Mouse (Mus musculus) neural tube, embryonic 13.5 days (tissue): Measurements from ENCODE around the gene Shroom2. TPM values are rescaled to one million over a fixed set of nuclear protein-coding genes. Genes with fewer than 3 reads are reported as not detected.

ENCODE experiments used
- ATAC-seq: fragments of 200-750 bp; cut with Nextera tagmentation; 2 replicates; pipeline ENCODE4 v1.8.0; 2017; ENCODE audit warnings: low read depth, mild to moderate bottlenecking, moderate TSS enrichment, moderate library complexity
- H3K27ac ChIP-seq: fragments of 300-500 bp; sonication (generic); replicated peaks from 2 replicates; pipeline ENCODE4 v1.5.1; 2015; ENCODE audit warnings: moderate library complexity, mild to moderate bottlenecking, inconsistent platforms
- H3K27me3 ChIP-seq: fragments of 300-500 bp; sonication (generic); 2 replicates; pipeline ENCODE4 v1.6.1; 2015; ENCODE audit warnings: mild to moderate bottlenecking, inconsistent platforms
- H3K36me3 ChIP-seq: fragments of 300-500 bp; sonication (generic); 2 replicates; pipeline ENCODE4 v1.6.1; 2015; ENCODE audit warnings: mild to moderate bottlenecking, inconsistent platforms
- H3K4me1 ChIP-seq: fragments of 300-500 bp; sonication (generic); replicated peaks from 2 replicates; pipeline ENCODE4 v1.6.1; 2015; ENCODE audit warnings: inconsistent platforms
- H3K4me2 ChIP-seq: fragments of 300-500 bp; sonication (generic); 2 replicates; pipeline ENCODE4 v1.6.1; 2015; ENCODE audit warnings: inconsistent platforms, mild to moderate bottlenecking, moderate library complexity
- H3K4me3 ChIP-seq: fragments of 300-500 bp; sonication (generic); 2 replicates; pipeline ENCODE4 v1.5.1; 2015; ENCODE audit warnings: mild to moderate bottlenecking, inconsistent platforms
- H3K9ac ChIP-seq: fragments of 300-500 bp; sonication (generic); 2 replicates; pipeline ENCODE4 v1.6.1; 2015; ENCODE audit warnings: moderate library complexity, mild to moderate bottlenecking, inconsistent platforms
- H3K9me3 ChIP-seq: fragments of 300-500 bp; sonication (generic); 2 replicates; pipeline ENCODE4 v1.6.1; 2016; ENCODE audit warnings: inconsistent platforms
- WGBS: fragments of 180-500 bp; shearing (Covaris S2); methylation state at CpG from one replicate; pipeline ENCODE4 v1.1.7; 2015; 5-methylcytosine and 5-hydroxymethylcytosine counted together
- polyA plus RNA-seq: library from polyadenylated mRNA; unstranded; fragments of >200 nt; fragmentation: Nextera tagmentation; extraction: Ambion mirVana; gene quantifications from 2 replicates; pipeline ENCODE4 v1.2.1, GENCODE M21; 2015

Shroom2 gene
- 72.7 and 73.0 TPM in 2 replicates for polyA plus RNA-seq

DNA sequence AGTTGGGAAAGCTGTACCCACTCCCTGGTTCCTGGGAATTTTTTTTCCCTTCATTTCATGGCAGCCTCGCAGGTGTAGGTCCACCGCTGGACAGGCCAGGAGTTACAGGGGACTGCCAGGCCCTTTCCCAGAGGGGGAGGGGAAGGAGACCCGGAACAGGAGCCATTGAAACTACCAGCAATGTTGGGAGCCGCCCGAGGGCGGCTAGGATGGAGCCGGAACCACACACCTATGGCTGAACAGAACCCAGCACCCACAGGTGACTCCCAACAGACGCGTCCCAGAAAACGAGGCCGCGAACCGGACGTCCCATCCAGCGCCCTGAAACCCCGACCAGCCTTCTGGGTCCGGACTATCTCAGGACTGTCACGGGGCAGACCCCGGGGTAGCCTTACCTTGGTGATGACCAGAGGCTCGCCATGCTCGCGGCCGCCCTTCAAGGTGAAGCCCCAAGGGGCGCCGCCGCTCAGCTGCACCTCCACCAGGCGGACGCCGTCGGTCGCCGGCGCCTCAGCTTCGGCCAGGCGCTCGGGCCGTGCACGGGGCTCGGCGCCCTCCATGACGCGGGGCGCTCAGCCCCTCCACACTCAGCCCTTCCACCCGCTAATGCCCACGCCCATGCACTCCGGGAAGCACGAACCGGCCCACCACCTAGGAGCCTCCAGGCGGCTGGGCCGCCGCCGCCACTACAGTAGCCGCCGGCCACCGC is at the start of gene Shroom2:
Gene Shroom2 (minus strand): TSS at position 575 of the 709 bp plus-strand sequence.
- no peak; the same call in none of the 2 replicates for ATAC-seq
- H3K27me3 ChIP-seq, result peaks cover 57% of the 10 kb centered on the region
- WGBS, result 25% methylated on average over 52 of the region's 55 CpGs

DNA sequence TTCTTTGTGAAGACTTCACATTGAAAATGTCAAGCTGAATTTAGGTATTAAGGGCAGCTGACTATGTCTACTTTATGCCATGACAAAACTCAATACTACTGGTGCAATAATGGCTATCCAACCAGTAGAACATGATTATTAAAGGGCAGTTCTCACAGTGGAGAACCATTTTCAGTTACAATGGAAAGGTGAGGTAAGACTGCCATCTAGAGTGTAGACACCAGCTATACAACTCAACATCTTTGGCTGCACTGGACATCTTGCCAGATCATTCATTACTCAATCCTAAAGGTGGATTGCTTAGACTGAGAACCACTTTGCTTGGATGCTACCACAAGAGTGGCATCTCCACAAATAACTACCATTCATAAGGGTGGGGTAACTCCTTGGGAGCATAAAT is 49.7 kb upstream of the Shroom2 start:
- no peak for ATAC-seq
- H3K9ac ChIP-seq, result no peak overlapping the region
- no peak overlapping the region for H3K27ac ChIP-seq
- H3K36me3 ChIP-seq, result no peaks in the 10 kb centered on the region
- H3K4me3 ChIP-seq, result no peak overlapping the region
- no peaks in the 10 kb centered on the region for H3K27me3 ChIP-seq
- H3K4me1 ChIP-seq, result no peaks in the 10 kb centered on the region
- no peak overlapping the region for H3K4me2 ChIP-seq
- no peaks in the 10 kb centered on the region for H3K9me3 ChIP-seq

More for the DNA sequence above, at the start of gene Shroom2:
- H3K36me3 ChIP-seq, result no peaks in the 10 kb centered on the region
- H3K9me3 ChIP-seq, result no peaks in the 10 kb centered on the region
- peak within 1 kb of the TSS; percentile 54 for H3K4me3 ChIP-seq
- peak within 1 kb of the TSS; percentile 74 for H3K4me2 ChIP-seq
- no peak within 1 kb of the TSS for H3K27ac ChIP-seq
- H3K4me1 ChIP-seq, result no peaks in the 10 kb centered on the region
- H3K9ac ChIP-seq, result peak within 1 kb of the TSS; percentile 66

DNA sequence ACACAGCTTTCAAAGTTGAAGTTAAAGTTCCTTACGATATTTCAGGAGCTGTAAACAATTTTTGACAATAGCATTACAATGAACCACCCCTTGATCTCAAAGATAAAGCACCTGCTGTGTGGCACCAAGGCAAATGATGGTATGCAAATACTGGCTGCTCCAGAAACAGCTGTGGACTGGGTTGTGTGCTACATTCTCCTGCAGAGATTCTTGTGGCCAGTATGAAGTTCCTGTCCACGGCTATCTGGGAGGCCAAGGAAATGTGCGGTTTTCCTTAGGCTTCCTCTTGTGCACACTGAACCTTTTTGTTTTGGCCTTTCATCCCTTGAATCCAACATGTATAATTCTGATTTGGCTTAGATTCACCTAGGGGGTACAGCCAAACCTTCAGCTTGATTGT is 44.1 kb upstream of the Shroom2 start:
- WGBS, result 87% methylated on average over 3 of the region's 3 CpGs
- no peaks in the 10 kb centered on the region for H3K27me3 ChIP-seq

DNA sequence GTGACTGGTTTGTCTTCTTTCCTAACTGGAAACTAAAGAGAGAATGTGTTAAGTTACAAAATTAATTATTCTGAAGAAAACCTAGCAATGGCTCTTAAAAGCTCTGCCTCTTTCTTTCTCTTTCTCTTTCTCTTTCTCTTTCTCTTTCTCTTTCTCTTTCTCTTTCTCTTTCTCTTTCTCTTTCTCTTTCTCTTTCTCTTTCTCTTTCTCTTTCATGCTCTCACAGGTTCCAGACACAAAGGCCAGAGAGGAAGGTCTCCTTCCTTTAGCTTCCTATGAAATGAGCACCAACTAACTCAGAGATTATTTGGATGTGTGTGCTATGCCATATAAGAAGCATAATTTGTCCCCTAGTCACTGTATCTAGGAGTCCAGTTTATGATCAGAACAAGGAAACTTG is 36.1 kb upstream of the Shroom2 start:
- peaks cover 12% of the 10 kb centered on the region for H3K27me3 ChIP-seq
- H3K4me2 ChIP-seq, result no peak overlapping the region
- H3K4me3 ChIP-seq, result no peak overlapping the region
- no peak for ATAC-seq
- H3K4me1 ChIP-seq, result no peaks in the 10 kb centered on the region
- H3K27ac ChIP-seq, result no peak overlapping the region
- H3K9ac ChIP-seq, result no peak overlapping the region
- no peaks in the 10 kb centered on the region for H3K36me3 ChIP-seq
- H3K9me3 ChIP-seq, result no peaks in the 10 kb centered on the region

More for the DNA sequence above, 44.1 kb upstream of the Shroom2 start:
- Histone ChIP-seq H3K4me1 (no peaks in the 10 kb centered on the region), H3K4me3 (no peak overlapping the region), H3K36me3 (no peaks in the 10 kb centered on the region), H3K4me2 (no peak overlapping the region), H3K9me3 (no peaks in the 10 kb centered on the region), H3K27ac (no peak overlapping the region), H3K9ac (no peak overlapping the region)
- ATAC-seq, result no peak

DNA sequence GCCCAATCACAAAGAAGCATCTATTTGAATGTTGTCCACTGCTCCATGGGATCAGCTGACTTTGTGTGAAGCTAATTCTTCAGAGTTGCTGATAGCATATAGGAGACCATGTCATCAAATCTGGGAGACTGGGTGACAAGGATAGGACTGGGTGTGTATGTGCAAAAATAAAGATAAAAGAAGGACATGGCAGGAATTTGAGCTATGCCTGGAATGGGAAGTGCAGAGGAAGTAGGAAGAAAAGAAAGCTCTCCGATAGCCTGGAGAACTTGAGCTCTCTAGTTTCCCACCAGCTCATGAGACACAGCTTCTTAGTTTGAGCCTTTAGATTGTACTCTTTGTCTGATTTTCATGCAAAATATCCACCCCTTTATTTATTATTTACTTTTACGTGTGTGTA is 19.3 kb upstream of the Shroom2 start:
- 76% methylated on average over 2 of the region's 2 CpGs for WGBS
- H3K9ac ChIP-seq, result no peak overlapping the region
- H3K4me1 ChIP-seq, result no peaks in the 10 kb centered on the region
- H3K4me3 ChIP-seq, result no peak overlapping the region
- peaks cover 35% of the 10 kb centered on the region for H3K27me3 ChIP-seq
- H3K27ac ChIP-seq, result no peak overlapping the region
- ATAC-seq, result no peak
- H3K4me2 ChIP-seq, result no peak overlapping the region
- H3K36me3 ChIP-seq, result no peaks in the 10 kb centered on the region
- no peaks in the 10 kb centered on the region for H3K9me3 ChIP-seq

DNA sequence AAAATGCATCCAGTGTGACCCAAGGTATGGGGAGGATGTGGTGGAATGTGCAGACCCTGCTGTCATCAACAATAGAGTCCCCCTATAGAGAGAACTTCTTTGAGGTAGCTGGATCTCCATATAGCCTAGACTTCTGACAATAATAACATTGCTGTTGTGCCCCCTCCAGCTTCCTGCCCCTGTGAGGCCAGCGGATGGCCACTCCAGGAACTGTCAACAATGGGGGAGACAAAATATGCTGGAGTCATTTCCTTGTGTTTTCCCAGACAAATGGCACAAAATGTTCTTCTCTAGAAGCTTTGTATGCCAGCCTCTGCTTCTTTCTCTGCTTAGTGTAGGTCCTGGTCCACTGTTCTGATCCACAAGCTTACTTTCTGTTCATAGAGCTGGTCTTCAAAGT is 18.9 kb upstream of the Shroom2 start:
- Histone ChIP-seq H3K4me1 (no peaks in the 10 kb centered on the region), H3K4me2 (no peak overlapping the region), H3K9ac (no peak overlapping the region), H3K4me3 (no peak overlapping the region), H3K27me3 (peaks cover 31% of the 10 kb centered on the region), H3K27ac (no peak overlapping the region), H3K9me3 (no peaks in the 10 kb centered on the region), H3K36me3 (no peaks in the 10 kb centered on the region)
- WGBS, result 65% methylated on average over 1 of the region's 1 CpGs
- no peak for ATAC-seq

DNA sequence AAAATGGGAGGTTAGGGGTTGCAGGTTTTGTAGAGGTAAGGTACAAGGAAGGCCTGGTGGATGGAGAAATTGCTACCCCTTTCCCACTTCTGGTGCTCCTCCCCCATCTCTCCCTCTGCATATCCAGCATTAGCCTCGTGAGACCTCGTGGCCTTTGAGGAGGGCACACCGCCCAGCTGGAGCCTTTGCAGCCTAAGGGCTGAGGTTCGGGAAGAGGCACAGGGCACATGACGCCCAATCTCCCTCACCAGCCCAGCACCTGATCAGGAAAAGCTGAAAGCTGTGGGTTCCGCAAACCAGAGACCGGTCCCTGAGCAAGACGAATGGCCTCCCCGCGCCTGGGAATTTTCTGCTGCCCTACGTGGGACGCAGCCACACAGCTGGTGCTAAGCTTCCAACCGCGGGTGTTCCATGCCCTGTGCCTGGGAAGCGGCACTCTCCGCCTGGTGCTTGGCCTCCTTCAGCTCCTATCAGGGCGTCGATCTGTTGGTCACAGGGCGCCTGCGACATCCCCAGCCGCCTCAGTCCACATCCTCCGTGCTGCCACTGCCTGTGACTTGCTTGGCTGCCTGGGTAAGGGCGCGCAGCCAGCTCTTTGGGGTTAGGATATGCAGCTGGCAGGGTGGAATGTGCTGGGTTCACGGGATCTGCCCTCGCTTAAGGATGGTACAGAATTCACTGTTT is 12.6 kb upstream of the Shroom2 start, which contains the start of gene Gpr143:
Gene Gpr143 (plus strand): TSS at position 202 of the 684 bp plus-strand sequence.
- H3K9me3 ChIP-seq, result no peaks in the 10 kb centered on the region
- H3K27me3 ChIP-seq, result peaks cover 33% of the 10 kb centered on the region
- no peak within 1 kb of the TSS for H3K27ac ChIP-seq
- no peak for ATAC-seq
- no peaks in the 10 kb centered on the region for H3K36me3 ChIP-seq
- H3K4me1 ChIP-seq, result peaks cover 5% of the 10 kb centered on the region; the same call in 1 of the 2 replicates
- 23% methylated on average over 26 of the region's 26 CpGs for WGBS
- H3K4me2 ChIP-seq, result peak within 1 kb of the TSS; percentile 51
- H3K9ac ChIP-seq, result peak within 1 kb of the TSS; percentile 47
- peak within 1 kb of the TSS; percentile 21 for H3K4me3 ChIP-seq

DNA sequence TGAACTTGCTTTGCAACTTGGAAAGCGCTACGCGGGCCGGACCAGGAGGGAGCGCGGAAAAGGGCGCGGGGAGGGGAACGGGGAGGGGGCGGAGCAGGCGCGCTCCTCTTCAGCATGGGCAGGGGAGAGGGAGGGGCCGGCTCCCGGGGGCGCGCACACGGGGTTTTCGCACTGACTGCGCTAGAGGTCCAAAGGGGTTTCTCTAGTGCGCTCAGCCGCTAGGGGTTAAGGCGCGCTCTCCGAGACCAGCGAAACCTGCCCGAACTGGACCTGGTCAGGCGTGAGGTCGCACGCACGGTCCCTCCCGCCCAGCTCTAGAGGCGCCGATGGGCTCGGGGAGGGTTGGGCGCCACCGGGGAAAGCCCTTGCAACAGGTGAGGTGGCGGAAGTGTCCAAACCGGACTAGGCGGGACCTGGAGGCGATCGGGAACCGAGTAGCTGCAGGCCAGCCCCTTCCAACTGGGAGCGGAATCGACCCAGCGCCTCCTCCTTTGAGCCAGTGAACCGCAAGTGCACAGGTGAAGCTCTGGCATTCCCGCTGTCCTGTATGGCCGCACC is 414 bp upstream of the Shroom2 start:
- Histone ChIP-seq H3K4me3 (peak overlapping the region; percentile 54), H3K9me3 (no peaks in the 10 kb centered on the region), H3K9ac (peak overlapping the region; percentile 66), H3K27ac (no peak overlapping the region), H3K36me3 (no peaks in the 10 kb centered on the region), H3K4me1 (no peaks in the 10 kb centered on the region), H3K4me2 (peak overlapping the region; percentile 74), H3K27me3 (peaks cover 57% of the 10 kb centered on the region)
- 17% methylated on average over 47 of the region's 48 CpGs for WGBS
- ATAC-seq, result peak; percentile 95

DNA sequence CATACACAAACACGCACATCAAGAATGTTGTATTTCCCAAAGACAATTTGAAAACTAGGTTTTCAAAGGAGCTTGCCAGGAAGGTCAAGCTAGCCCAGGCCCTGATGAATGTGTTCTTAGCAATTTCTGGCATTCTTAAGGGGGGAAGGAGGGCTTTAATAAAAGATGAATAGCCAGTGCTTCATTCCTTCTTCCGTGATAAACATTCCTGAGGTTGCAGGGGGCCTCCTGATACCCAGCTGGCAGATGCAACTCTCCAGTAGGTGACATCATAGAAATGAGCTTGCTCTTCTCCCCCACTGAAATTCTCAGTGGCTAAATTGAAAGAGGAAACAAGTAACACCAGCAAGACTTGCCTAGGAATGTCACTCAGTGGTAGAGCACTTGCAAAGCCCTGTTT is 5.1 kb downstream of the Shroom2 start:
- Histone ChIP-seq H3K4me2 (no peak overlapping the region), H3K4me1 (no peaks in the 10 kb centered on the region), H3K36me3 (no peaks in the 10 kb centered on the region), H3K27ac (no peak overlapping the region), H3K4me3 (no peak overlapping the region), H3K9ac (no peak overlapping the region), H3K27me3 (peaks cover 27% of the 10 kb centered on the region), H3K9me3 (no peaks in the 10 kb centered on the region)
- WGBS, result 46% methylated on average over 2 of the region's 2 CpGs
- ATAC-seq, result no peak

DNA sequence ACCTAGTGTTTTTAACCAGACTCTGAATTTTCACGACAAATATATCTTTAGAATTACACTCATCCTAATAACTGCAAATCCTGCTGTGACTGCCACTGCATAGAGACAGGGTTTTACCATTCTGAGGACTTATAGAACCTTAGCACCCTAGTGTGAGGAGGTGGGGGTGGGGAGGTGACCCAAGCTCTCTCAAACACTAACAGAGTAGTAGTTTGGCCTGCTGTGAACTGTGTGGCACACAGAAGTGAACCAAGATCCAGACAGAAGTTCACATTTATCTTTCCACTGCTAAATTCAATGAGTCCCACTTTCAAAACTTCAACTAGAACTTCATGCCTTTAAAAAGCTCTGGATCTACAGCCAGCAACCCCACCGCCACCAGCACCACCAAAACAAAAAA is 6.4 kb downstream of the Shroom2 start:
- H3K36me3 ChIP-seq, result no peaks in the 10 kb centered on the region
- no peak overlapping the region for H3K9ac ChIP-seq
- no peak overlapping the region for H3K4me3 ChIP-seq
- H3K9me3 ChIP-seq, result no peaks in the 10 kb centered on the region
- H3K4me2 ChIP-seq, result no peak overlapping the region
- H3K27me3 ChIP-seq, result peaks cover 14% of the 10 kb centered on the region
- 64% methylated on average over 2 of the region's 2 CpGs for WGBS
- no peak for ATAC-seq
- no peaks in the 10 kb centered on the region for H3K4me1 ChIP-seq
- H3K27ac ChIP-seq, result no peak overlapping the region

DNA sequence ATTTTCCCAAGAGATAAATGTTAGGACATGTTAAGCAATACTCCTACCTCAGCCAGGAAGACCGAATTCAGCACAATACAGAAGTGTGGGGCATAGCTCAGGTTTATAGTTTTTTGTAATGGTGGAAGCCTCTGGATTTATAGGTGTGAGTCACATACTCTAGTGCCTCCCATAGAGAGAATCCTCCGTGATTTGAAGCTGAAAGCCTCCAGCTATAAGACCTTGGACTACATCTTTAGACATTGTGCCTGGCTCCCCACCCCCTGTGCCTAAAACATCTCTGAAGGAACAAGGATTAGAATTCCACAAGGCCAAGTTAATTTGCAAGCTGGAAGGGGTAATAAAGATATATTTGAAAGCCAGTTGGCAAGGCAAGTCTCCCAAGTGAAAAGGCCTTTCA is 6.8 kb downstream of the Shroom2 start:
- Histone ChIP-seq H3K9me3 (no peaks in the 10 kb centered on the region), H3K36me3 (no peaks in the 10 kb centered on the region), H3K4me2 (no peak overlapping the region), H3K27ac (no peak overlapping the region), H3K9ac (no peak overlapping the region), H3K27me3 (peaks cover 10% of the 10 kb centered on the region), H3K4me1 (no peaks in the 10 kb centered on the region), H3K4me3 (no peak overlapping the region)
- no peak for ATAC-seq
- 31% methylated on average over 2 of the region's 2 CpGs for WGBS

DNA sequence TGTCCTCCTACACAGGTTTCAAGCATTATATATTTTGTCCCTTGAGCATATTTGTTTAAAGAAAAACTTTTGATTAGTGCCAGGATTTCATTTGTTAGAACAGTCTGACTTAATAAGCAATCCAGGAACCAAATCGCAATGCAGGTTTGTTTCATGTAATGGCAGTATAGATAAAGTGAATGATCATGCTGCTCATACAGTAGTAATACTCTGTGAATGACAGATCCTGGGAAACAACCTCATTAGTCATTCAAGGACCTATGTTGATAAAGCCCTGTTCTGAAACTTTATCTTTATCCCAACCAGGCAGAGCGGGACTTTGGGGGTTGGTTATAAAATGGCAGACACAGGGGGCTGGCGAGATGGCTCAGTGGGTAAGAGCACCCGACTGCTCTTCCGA is 13.0 kb downstream of the Shroom2 start:
- H3K27ac ChIP-seq, result no peak overlapping the region
- H3K4me3 ChIP-seq, result no peak overlapping the region
- H3K9me3 ChIP-seq, result no peaks in the 10 kb centered on the region
- no peak overlapping the region for H3K4me2 ChIP-seq
- ATAC-seq, result no peak
- no peaks in the 10 kb centered on the region for H3K4me1 ChIP-seq
- WGBS, result 92% methylated on average over 5 of the region's 5 CpGs
- no peaks in the 10 kb centered on the region for H3K36me3 ChIP-seq
- peaks cover 3% of the 10 kb centered on the region; the same call in 1 of the 2 replicates for H3K27me3 ChIP-seq
- no peak overlapping the region for H3K9ac ChIP-seq
